Mouse (Mus musculus) small intestine, adult 2 months (tissue): Measurements from ENCODE around the gene Lrrc29.

Experiments
- CTCF ChIP-seq: fragments of 200-500 bp; IDR thresholded peaks from 2 replicates; pipeline ENCODE4 v1.5.1; 2012; ENCODE audit warnings: low read depth, mild to moderate bottlenecking, control low read depth, inconsistent platforms, low read length, moderate library complexity, mixed read lengths; ENCODE audit not compliant: insufficient replicate concordance, insufficient read length; ENCODE audit errors: extremely low read depth
- POLR2A ChIP-seq: fragments of 200-500 bp; IDR thresholded peaks from 2 replicates; pipeline ENCODE4 v1.6.1; 2012; ENCODE audit warnings: low read depth, mild to moderate bottlenecking, control low read depth, inconsistent platforms, low read length, moderate library complexity

GRCm38 (mm10) chr8:105342768-105343167, 16.7 kb upstream of the Lrrc29 start:
- TF ChIP-seq CTCF (no peak), POLR2A (no peak)
